Mouse (Mus musculus) G1E-ER4 (cell line): ENCODE measurements around the gene 4933414I15Rik. TPM values are rescaled to one million over a fixed set of nuclear protein-coding genes. Genes with fewer than 3 reads are reported as not detected.

Source experiments
- GATA1 ChIP-seq: IDR thresholded peaks from one replicate; pipeline ENCODE4 v1.8.0; 2012; ENCODE audit warnings: low read length, inconsistent platforms
- polyA plus RNA-seq: library from polyadenylated mRNA; stranded (reverse); fragments of >175 nt; gene quantifications from 2 replicates; pipeline ENCODE4 v1.2.3, GENCODE M21; 2012

The 4933414I15Rik gene
- polyA plus RNA-seq, 1 experiment, result not detected

GRCm38 (mm10) chr11:50908136-50908535 is 35.4 kb downstream of the 4933414I15Rik start:
- TF ChIP-seq GATA1, result no peak

GRCm38 (mm10) chr11:50897359-50897758 is 46.2 kb downstream of the 4933414I15Rik start:
- TF ChIP-seq GATA1, result no peak

- no peak for TF ChIP-seq GATA1
Observed at GRCm38 (mm10) chr11:50892441-50892840, 51.1 kb downstream of the 4933414I15Rik start.

Other genes with a start within 250 kb of the 4933414I15Rik start
- not detected in 2 replicates for gene Zfp354c, start 116.0 kb downstream of the 4933414I15Rik start, polyA plus RNA-seq
- gene Zfp879, start 102.2 kb downstream of the 4933414I15Rik start, polyA plus RNA-seq, result not detected in 2 replicates
- gene Grm6, start 93.1 kb downstream of the 4933414I15Rik start, polyA plus RNA-seq, result not detected in 2 replicates
- not detected in 2 replicates for gene Zfp454, start 56.1 kb downstream of the 4933414I15Rik start, polyA plus RNA-seq
- not detected in 2 replicates for gene Zfp2, start 27.6 kb downstream of the 4933414I15Rik start, polyA plus RNA-seq
- gene Zfp354b, start 12.1 kb downstream of the 4933414I15Rik start, polyA plus RNA-seq, result not detected in 2 replicates
- gene Prop1, start 10.0 kb upstream of the 4933414I15Rik start, polyA plus RNA-seq, result not detected in 2 replicates
- gene Olfr1378, start 22.8 kb upstream of the 4933414I15Rik start, polyA plus RNA-seq, result not detected in 2 replicates
- gene Olfr1377, start 38.2 kb upstream of the 4933414I15Rik start, polyA plus RNA-seq, result not detected in 2 replicates
- not detected in 2 replicates for gene Olfr51, start 59.8 kb upstream of the 4933414I15Rik start, polyA plus RNA-seq
- gene Olfr54, start 70.5 kb upstream of the 4933414I15Rik start, polyA plus RNA-seq, result not detected in 2 replicates
- gene Olfr1375, start 104.3 kb upstream of the 4933414I15Rik start, polyA plus RNA-seq, result not detected in 2 replicates
- not detected in 2 replicates for gene Zfp354a, start 115.5 kb upstream of the 4933414I15Rik start, polyA plus RNA-seq